Mouse (Mus musculus) left cerebral cortex, adult 18-20 months (tissue): ENCODE results near the gene Gm49393. TPM values are rescaled to one million over a fixed set of nuclear protein-coding genes. Genes with fewer than 3 reads are reported as not detected.
"Not testable (repeated sequence)": the region's sequence is repeated elsewhere in the genome, so short reads cannot be mapped to it uniquely, and the experiment has no call there.

Source experiments
- DNase-seq, 2 experiments: peaks; one replicate each; pipeline ENCODE4 v3.0.0; 2021 to 2022; ENCODE audit warnings: low spot score in 2 of 2, mixed read lengths in 1 of 2
- long read RNA-seq, 2 experiments: library from polyadenylated mRNA; stranded (forward); transcript quantifications; one replicate each; pipeline ENCODE4 v2.0.0; 2021
- total RNA-seq, 2 experiments: library from RNA; stranded (reverse); gene quantifications; 2 replicates each; pipeline ENCODE4 v1.2.3; 2021

The Gm49393 gene
- total RNA-seq: not detected
- long read RNA-seq, experiment 1: 0 reads
- long read RNA-seq, experiment 2: 0 reads

- DNase-seq: not testable (repeated sequence)
These were observed at the start of gene Gm49393 for GRCm38 (mm10) chr13:60935490-60935889. TSS of gene Gm49393 (minus strand) at chr13:60935590.

- DNase-seq: not testable (repeated sequence)
These were observed 36.9 kb upstream of the Gm49393 start for GRCm38 (mm10) chr13:60972319-60972718.

- DNase-seq: not testable (repeated sequence)
These were observed 28.6 kb upstream of the Gm49393 start for GRCm38 (mm10) chr13:60963985-60964384.

- no peak for DNase-seq
These were observed 26.3 kb upstream of the Gm49393 start for GRCm38 (mm10) chr13:60961706-60962105.

- not testable (repeated sequence) for DNase-seq
These were observed 6.5 kb upstream of the Gm49393 start, which contains the start of gene Tpbpa for GRCm38 (mm10) chr13:60941884-60942283. TSS of gene Tpbpa (minus strand) at chr13:60941984.

- DNase-seq: no peak
These were observed 1.1 kb upstream of the Gm49393 start, which contains the start of the genes Gm49391 and Ctla2a for GRCm38 (mm10) chr13:60936500-60936901. TSS of gene Gm49391 (minus strand) at chr13:60936571. TSS of gene Ctla2a (minus strand) at chr13:60936625.

GRCm38 (mm10) chr13:60904780-60905179, 30.6 kb downstream of the Gm49393 start, which contains the start of gene Tpbpb:
TSS of gene Tpbpb (minus strand) at chr13:60904880.
- not testable (repeated sequence) for DNase-seq

GRCm38 (mm10) chr13:60897328-60897727, 38.1 kb downstream of the Gm49393 start, which contains the start of gene Ctla2b:
TSS of gene Ctla2b (minus strand) at chr13:60897447.
- no peak for DNase-seq

GRCm38 (mm10) chr13:60896794-60897193, 38.6 kb downstream of the Gm49393 start, which contains the start of gene Gm49392:
TSS of gene Gm49392 (minus strand) at chr13:60896894.
- not testable (repeated sequence) for DNase-seq

GRCm38 (mm10) chr13:60895406-60896160, 39.8 kb downstream of the Gm49393 start:
- no peak for DNase-seq

GRCm38 (mm10) chr13:60892301-60892700, 43.1 kb downstream of the Gm49393 start:
- no peak for DNase-seq

GRCm38 (mm10) chr13:60864281-60864680, 71.1 kb downstream of the Gm49393 start, which contains the start of gene 4930486L24Rik:
TSS of gene 4930486L24Rik (minus strand) at chr13:60864475.
- DNase-seq: no peak

GRCm38 (mm10) chr13:60848241-60849120, 86.9 kb downstream of the Gm49393 start:
- no peak for DNase-seq

GRCm38 (mm10) chr13:60843153-60843552, 92.2 kb downstream of the Gm49393 start:
- DNase-seq: no peak

GRCm38 (mm10) chr13:60842703-60843102, 92.7 kb downstream of the Gm49393 start:
- DNase-seq: no peak

GRCm38 (mm10) chr13:60839353-60839902, 96.0 kb downstream of the Gm49393 start:
- no peak for DNase-seq

- no peak for DNase-seq
These were observed 109.3 kb downstream of the Gm49393 start for GRCm38 (mm10) chr13:60826052-60826451.

GRCm38 (mm10) chr13:60820486-60821175, 114.8 kb downstream of the Gm49393 start:
- no peak for DNase-seq

- DNase-seq: peak; percentile 17 to 37
These were observed 115.9 kb downstream of the Gm49393 start for GRCm38 (mm10) chr13:60819469-60819868.

GRCm38 (mm10) chr13:60813722-60814121, 121.7 kb downstream of the Gm49393 start:
- no peak for DNase-seq
